Mouse (Mus musculus) limb, embryonic 15.5 days (tissue): ENCODE results near the gene Fam69a. TPM values are rescaled to one million over a fixed set of nuclear protein-coding genes. Genes with fewer than 3 reads are reported as not detected.
A peak's percentile ranks its signal among the peaks of the same experiment; 100 is the strongest.

Experiments
- ATAC-seq: fragments of 200-750 bp; cut with Nextera tagmentation; 2 replicates; pipeline ENCODE4 v1.8.0; 2017; ENCODE audit warnings: low read depth, moderate TSS enrichment; ENCODE audit not compliant: insufficient number of reproducible peaks, low FRiP score, low TSS enrichment
- H3K27ac ChIP-seq: fragments of 300-500 bp; sonication (generic); 2 replicates; pipeline ENCODE4 v1.5.1; 2015; ENCODE audit warnings: moderate library complexity, mild to moderate bottlenecking, inconsistent platforms
- H3K27me3 ChIP-seq: fragments of 300-500 bp; sonication (generic); 2 replicates; pipeline ENCODE4 v1.6.1; 2015; ENCODE audit warnings: inconsistent platforms
- H3K36me3 ChIP-seq: fragments of 300-500 bp; sonication (generic); 2 replicates; pipeline ENCODE4 v1.6.1; 2015; ENCODE audit warnings: inconsistent platforms
- H3K4me1 ChIP-seq: fragments of 300-500 bp; sonication (generic); 2 replicates; pipeline ENCODE4 v1.6.1; 2015; ENCODE audit warnings: inconsistent platforms
- H3K4me2 ChIP-seq: fragments of 300-500 bp; sonication (generic); 2 replicates; pipeline ENCODE4 v1.6.1; 2015; ENCODE audit warnings: mild to moderate bottlenecking, inconsistent platforms
- H3K4me3 ChIP-seq: fragments of 300-500 bp; sonication (generic); 2 replicates; pipeline ENCODE4 v1.5.1; 2015; ENCODE audit warnings: mild to moderate bottlenecking, inconsistent platforms
- H3K9ac ChIP-seq: fragments of 300-500 bp; sonication (generic); 2 replicates; pipeline ENCODE4 v1.6.1; 2015; ENCODE audit warnings: inconsistent platforms
- H3K9me3 ChIP-seq: fragments of 300-500 bp; sonication (generic); 2 replicates; pipeline ENCODE4 v1.6.1; 2016; ENCODE audit warnings: inconsistent platforms
- WGBS: fragments of 180-500 bp; shearing (Covaris S2); methylation state at CpG from one replicate; pipeline ENCODE4 v1.1.7; 2015; 5-methylcytosine and 5-hydroxymethylcytosine counted together
- polyA plus RNA-seq: library from polyadenylated mRNA; unstranded; fragments of >200 nt; fragmentation: Nextera tagmentation; extraction: Ambion mirVana; gene quantifications from 2 replicates; pipeline ENCODE4 v1.2.1, GENCODE M21; 2015

The Fam69a gene
- polyA plus RNA-seq, 1 experiment from 2014 or later, result 31.8 TPM

GRCm38 (mm10) chr5:108009721-108010120 lies 22.8 kb upstream of the Fam69a start:
- Histone ChIP-seq H3K9me3 (no peaks in the 10 kb centered on the region), H3K4me1 (no peaks in the 10 kb centered on the region), H3K4me3 (no peak overlapping the region), H3K27ac (no peak overlapping the region), H3K36me3 (no peaks in the 10 kb centered on the region), H3K27me3 (no peaks in the 10 kb centered on the region), H3K4me2 (no peak overlapping the region), H3K9ac (no peak overlapping the region)
- ATAC-seq, result no peak
- WGBS, result 44% methylated on average over 2 of the region's 2 CpGs

GRCm38 (mm10) chr5:108005134-108005533 lies 18.2 kb upstream of the Fam69a start:
- 44% methylated on average over 2 of the region's 2 CpGs for WGBS
- no peak for ATAC-seq
- Histone ChIP-seq H3K27ac (no peak overlapping the region), H3K27me3 (no peaks in the 10 kb centered on the region), H3K36me3 (no peaks in the 10 kb centered on the region), H3K4me3 (no peak overlapping the region), H3K4me2 (no peak overlapping the region), H3K4me1 (no peaks in the 10 kb centered on the region), H3K9me3 (no peaks in the 10 kb centered on the region), H3K9ac (no peak overlapping the region)

DNA sequence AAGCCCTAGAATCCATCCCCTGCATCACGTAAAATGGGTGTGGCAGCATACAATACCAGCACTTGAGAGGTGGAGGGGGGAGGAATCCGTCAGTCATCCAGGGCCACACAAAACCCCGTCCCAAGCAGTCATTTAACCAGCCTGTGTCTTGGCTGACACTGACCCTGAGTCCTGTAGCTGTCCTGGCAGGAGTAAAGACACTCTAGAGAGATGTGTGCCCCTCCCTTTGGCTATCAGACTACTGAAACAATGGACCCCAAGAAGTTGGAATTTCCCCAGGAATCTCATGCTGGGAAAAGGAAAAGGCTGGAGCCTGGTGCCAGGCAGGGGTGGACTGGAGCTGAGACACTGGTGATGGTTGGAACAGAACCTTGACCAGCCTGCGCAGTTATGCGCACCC lies 15.8 kb upstream of the Fam69a start:
- H3K4me2 ChIP-seq, result no peak overlapping the region
- no peaks in the 10 kb centered on the region for H3K4me1 ChIP-seq
- no peak overlapping the region for H3K4me3 ChIP-seq
- ATAC-seq, result no peak
- no peaks in the 10 kb centered on the region for H3K27me3 ChIP-seq
- H3K36me3 ChIP-seq, result no peaks in the 10 kb centered on the region
- H3K9ac ChIP-seq, result no peak overlapping the region
- H3K27ac ChIP-seq, result no peak overlapping the region
- 74% methylated on average over 5 of the region's 5 CpGs for WGBS
- H3K9me3 ChIP-seq, result no peaks in the 10 kb centered on the region

GRCm38 (mm10) chr5:108000776-108001548 lies 14.1 kb upstream of the Fam69a start:
- Histone ChIP-seq H3K27ac (peak overlapping the region; percentile 54; the same call in 1 of the 2 replicates), H3K9ac (peak overlapping the region; percentile 42; the same call in 1 of the 2 replicates), H3K4me2 (peak overlapping the region; percentile 44), H3K4me3 (peak overlapping the region; percentile 57), H3K4me1 (no peaks in the 10 kb centered on the region), H3K36me3 (no peaks in the 10 kb centered on the region), H3K9me3 (no peaks in the 10 kb centered on the region), H3K27me3 (no peaks in the 10 kb centered on the region)
- ATAC-seq, result no peak
- WGBS, result 15% methylated on average over 20 of the region's 20 CpGs

DNA sequence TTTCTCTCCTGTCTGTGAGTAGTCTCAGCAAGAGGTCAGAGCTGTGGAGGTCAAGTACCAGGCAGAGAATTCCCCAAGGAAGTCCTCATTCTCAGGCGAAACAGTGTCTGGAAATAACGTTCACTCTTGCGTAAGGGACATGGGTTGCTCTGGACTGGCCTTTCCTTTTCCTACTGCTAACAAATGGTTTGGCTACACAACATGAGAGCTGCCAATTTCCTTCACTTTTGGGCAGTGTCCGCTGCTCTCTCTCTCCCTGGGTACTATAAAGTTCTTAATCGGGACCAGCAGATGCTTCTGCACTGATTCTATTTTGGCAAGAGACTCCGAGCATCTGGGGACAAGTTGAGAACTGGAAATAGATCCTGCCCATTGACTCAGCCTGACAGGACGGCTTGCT lies 10.8 kb upstream of the Fam69a start:
- H3K9ac ChIP-seq, result no peak overlapping the region
- no peak overlapping the region for H3K27ac ChIP-seq
- H3K4me2 ChIP-seq, result no peak overlapping the region
- H3K4me1 ChIP-seq, result no peaks in the 10 kb centered on the region
- no peak overlapping the region for H3K4me3 ChIP-seq
- H3K27me3 ChIP-seq, result no peaks in the 10 kb centered on the region
- H3K36me3 ChIP-seq, result no peaks in the 10 kb centered on the region
- no peaks in the 10 kb centered on the region for H3K9me3 ChIP-seq
- 47% methylated on average over 7 of the region's 7 CpGs for WGBS
- no peak for ATAC-seq

DNA sequence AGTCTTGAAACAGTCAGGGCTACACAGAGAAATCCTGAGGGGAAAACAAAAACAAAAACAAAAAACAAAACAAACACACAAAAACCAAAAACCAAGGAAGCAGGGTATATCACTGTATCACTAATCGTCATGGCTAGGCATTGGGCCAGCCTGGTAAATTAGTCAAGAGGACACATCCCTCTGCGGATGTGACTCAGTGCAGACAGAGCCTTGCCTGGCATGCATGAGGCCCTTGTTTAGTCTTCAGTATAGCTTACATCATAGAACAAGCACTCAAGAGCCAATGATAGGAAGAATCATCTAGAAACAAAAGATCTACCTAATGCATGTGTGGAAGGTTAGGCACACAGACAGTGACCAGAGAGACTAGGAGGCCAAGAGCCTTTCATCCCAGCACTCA lies 9.1 kb upstream of the Fam69a start:
- Histone ChIP-seq H3K27me3 (no peaks in the 10 kb centered on the region), H3K4me2 (no peak overlapping the region), H3K4me3 (no peak overlapping the region), H3K9me3 (no peaks in the 10 kb centered on the region), H3K4me1 (no peaks in the 10 kb centered on the region), H3K9ac (no peak overlapping the region), H3K27ac (no peak overlapping the region), H3K36me3 (no peaks in the 10 kb centered on the region)
- 81% methylated on average over 2 of the region's 2 CpGs for WGBS
- no peak for ATAC-seq

DNA sequence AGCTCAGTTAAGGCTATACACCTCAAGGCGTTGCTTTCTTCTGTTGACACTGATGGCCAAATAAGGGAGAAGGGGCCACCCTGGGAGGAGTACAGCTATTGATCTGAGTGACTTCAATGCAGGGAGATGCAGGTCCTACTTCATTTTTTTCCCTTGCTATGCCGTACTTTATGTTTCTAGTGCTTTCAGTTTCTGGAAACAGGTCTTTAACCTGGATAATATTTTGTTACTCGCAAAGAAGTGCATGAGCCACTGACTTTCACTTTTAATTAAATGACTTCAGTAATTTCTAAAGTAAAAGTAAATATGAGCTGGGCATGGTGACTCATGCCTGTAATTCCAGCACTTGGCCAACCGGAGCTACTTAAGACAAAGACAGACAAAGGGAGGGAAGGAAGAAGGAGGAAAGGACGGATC lies 958 bp upstream of the Fam69a start:
- peak overlapping the region; percentile 85 for H3K4me3 ChIP-seq
- no peaks in the 10 kb centered on the region for H3K27me3 ChIP-seq
- no peaks in the 10 kb centered on the region for H3K9me3 ChIP-seq
- peak overlapping the region; percentile 82 for H3K4me2 ChIP-seq
- 0 out of 2 replicates have a peak, but pooled peaks cover 4% of the 10 kb centered on the region for H3K4me1 ChIP-seq
- H3K36me3 ChIP-seq, result no peaks in the 10 kb centered on the region
- peak overlapping the region; percentile 62; the same call in 1 of the 2 replicates for H3K9ac ChIP-seq
- 16% methylated on average over 5 of the region's 5 CpGs for whole genome bisulfite sequencing
- H3K27ac ChIP-seq, result peak overlapping the region; percentile 93
- no peak for ATAC-seq

DNA sequence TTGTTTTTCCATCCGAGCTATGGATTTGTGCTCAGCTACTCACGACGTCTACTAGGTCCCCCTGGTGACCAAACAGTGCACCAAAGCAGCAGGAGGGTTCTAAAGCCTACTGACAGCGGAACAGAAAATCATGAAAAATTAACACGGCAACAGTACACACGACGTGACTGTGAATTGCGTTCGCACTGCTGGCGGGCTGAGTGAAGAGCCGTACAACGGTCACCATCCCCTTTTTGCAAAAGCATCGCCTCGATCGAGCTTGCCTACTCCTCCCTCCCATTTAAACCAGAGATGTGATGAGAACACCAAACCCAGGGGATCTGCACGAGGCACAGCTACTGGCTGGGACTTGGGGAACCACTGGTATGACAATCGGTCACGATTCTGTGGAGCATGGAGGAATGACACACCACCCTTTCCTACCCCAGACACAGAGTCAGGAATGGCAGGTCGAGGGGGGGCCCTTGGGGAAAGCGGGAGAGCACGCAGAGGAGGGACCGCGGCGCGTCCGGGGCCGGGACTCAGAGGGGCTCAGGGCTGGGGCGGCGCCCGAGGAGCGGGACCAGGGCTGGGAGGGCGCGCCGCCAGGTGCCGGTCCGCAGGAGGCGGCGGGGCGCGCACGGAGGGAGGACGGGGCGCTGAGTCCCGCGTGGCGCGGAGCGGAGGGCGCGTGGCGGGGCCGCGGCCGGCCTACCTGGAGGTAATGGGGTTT lies 474 bp downstream of the Fam69a start:
- peak overlapping the region; percentile 85 for H3K4me3 ChIP-seq
- peak; percentile 63 for ATAC-seq
- under 1% methylated on average over 30 of the region's 54 CpGs for WGBS
- H3K4me2 ChIP-seq, result peak overlapping the region; percentile 82
- no peaks in the 10 kb centered on the region for H3K9me3 ChIP-seq
- H3K27ac ChIP-seq, result peak overlapping the region; percentile 93
- H3K4me1 ChIP-seq, result 0 out of 2 replicates have a peak, but pooled peaks cover 4% of the 10 kb centered on the region
- H3K9ac ChIP-seq, result peak overlapping the region; percentile 62
- H3K36me3 ChIP-seq, result no peaks in the 10 kb centered on the region
- H3K27me3 ChIP-seq, result no peaks in the 10 kb centered on the region

DNA sequence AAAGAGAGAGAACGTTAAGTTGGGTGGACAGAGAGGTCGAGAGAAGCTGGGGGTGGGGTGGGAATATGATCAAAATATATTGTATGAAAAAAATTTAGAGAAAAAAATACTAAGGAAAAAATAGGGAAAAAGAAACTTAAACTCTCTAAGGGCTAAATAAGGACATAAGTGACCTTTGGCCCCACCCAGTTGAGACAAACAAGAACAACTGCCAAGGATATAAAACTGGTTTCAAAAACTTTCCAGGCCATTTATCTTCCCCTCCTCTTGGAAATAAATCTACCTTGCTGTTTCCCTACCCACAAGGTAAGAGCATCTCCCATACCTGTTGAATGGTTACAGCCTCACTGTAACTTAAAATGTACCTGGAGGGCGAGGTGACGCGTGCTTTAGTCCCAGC lies 2.9 kb downstream of the Fam69a start:
- no peaks in the 10 kb centered on the region for H3K27me3 ChIP-seq
- WGBS, result 91% methylated on average over 5 of the region's 5 CpGs
- H3K9me3 ChIP-seq, result no peaks in the 10 kb centered on the region
- H3K36me3 ChIP-seq, result no peaks in the 10 kb centered on the region
- no peak overlapping the region for H3K4me2 ChIP-seq
- no peak for ATAC-seq
- 0 out of 2 replicates have a peak, but pooled peaks cover 4% of the 10 kb centered on the region for H3K4me1 ChIP-seq
- H3K27ac ChIP-seq, result no peak overlapping the region
- H3K9ac ChIP-seq, result no peak overlapping the region
- H3K4me3 ChIP-seq, result no peak overlapping the region

- Histone ChIP-seq H3K4me2 (no peak overlapping the region), H3K9ac (no peak overlapping the region), H3K4me1 (0 out of 2 replicates have a peak, but pooled peaks cover 10% of the 10 kb centered on the region), H3K27ac (no peak overlapping the region), H3K36me3 (no peaks in the 10 kb centered on the region), H3K9me3 (no peaks in the 10 kb centered on the region), H3K4me3 (no peak overlapping the region), H3K27me3 (no peaks in the 10 kb centered on the region)
- no peak for ATAC-seq
- WGBS, result 63% methylated on average over 3 of the region's 3 CpGs
Observed at GRCm38 (mm10) chr5:107982016-107982415, 4.9 kb downstream of the Fam69a start.

DNA sequence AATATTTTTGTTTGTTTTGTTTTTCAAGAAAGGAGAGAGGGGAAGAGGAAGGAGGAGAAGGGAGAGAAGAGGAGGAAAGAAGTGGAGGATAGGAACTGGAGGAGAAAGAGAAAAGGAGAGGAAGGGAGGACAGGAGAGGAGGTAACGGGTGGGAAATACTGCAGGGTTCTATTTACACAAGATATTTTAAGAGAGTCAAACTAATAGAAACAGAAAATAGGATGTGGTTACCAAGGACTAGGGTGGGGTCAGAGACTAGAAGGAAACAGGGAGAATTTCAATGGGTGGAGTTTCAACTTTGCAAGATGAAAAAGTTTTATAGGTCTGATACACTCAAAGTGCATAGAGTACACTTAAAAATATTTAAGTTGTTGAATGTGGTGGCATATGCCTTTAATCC lies 7.0 kb downstream of the Fam69a start:
- Histone ChIP-seq H3K9ac (no peak overlapping the region), H3K36me3 (no peaks in the 10 kb centered on the region), H3K27me3 (no peaks in the 10 kb centered on the region), H3K27ac (no peak overlapping the region), H3K4me1 (0 out of 2 replicates have a peak, but pooled peaks cover 10% of the 10 kb centered on the region), H3K9me3 (no peaks in the 10 kb centered on the region), H3K4me2 (no peak overlapping the region), H3K4me3 (no peak overlapping the region)
- ATAC-seq, result no peak
- 93% methylated on average over 1 of the region's 1 CpGs for WGBS
